Mouse (Mus musculus) megakaryocyte, embryonic 14.5 days (primary cell): ENCODE results near the gene Zyg11b.

Experiments used
- FLI1 ChIP-seq: IDR thresholded peaks from 2 replicates; pipeline ENCODE4 v1.6.1; 2012; ENCODE audit warnings: low read length, inconsistent platforms, mixed read lengths
- GATA1 ChIP-seq: IDR thresholded peaks from 3 replicates; pipeline ENCODE4 v1.6.1; 2012; ENCODE audit warnings: mixed read lengths, low read length, inconsistent platforms, borderline replicate concordance

- TF ChIP-seq GATA1 (no peak), FLI1 (no peak)
Observed at GRCm38 (mm10) chr4:108345826-108346225, 44.9 kb upstream of the Zyg11b start.
